Mouse (Mus musculus): ENCODE results near the gene Gm10318.
A peak's percentile ranks its signal among the peaks of the same experiment; 100 is the strongest.

Gm10318 gene

GRCm38 (mm10) chr10:77852559-77852958 lies at the start of gene Gm10318:
Gene Gm10318 (plus strand): TSS chr10:77852859.
- DNase-seq (ENCODE audit: extremely low spot score) = no peak

GRCm38 (mm10) chr10:77804095-77804494 lies 48.6 kb upstream of the Gm10318 start:
- no peak for DNase-seq (ENCODE audit: extremely low spot score)

- no peak for DNase-seq (ENCODE audit: extremely low spot score)
Observed at GRCm38 (mm10) chr10:77811743-77812142, 40.9 kb upstream of the Gm10318 start, which contains the start of gene Gm9507. Gene Gm9507 (minus strand): TSS chr10:77811843.

GRCm38 (mm10) chr10:77814382-77814781 lies 38.3 kb upstream of the Gm10318 start, which contains the start of gene Gm2696:
Gene Gm2696 (plus strand): TSS chr10:77814682.
- no peak for DNase-seq (ENCODE audit: extremely low spot score)

GRCm38 (mm10) chr10:77815514-77815913 lies 37.1 kb upstream of the Gm10318 start:
- DNase-seq (ENCODE audit: extremely low spot score) = peak; percentile 14

GRCm38 (mm10) chr10:77818523-77818922 lies 34.1 kb upstream of the Gm10318 start:
- DNase-seq (ENCODE audit: extremely low spot score) = no peak

- DNase-seq (ENCODE audit: extremely low spot score) = no peak
Observed at GRCm38 (mm10) chr10:77819203-77819602, 33.5 kb upstream of the Gm10318 start.

GRCm38 (mm10) chr10:77826951-77827350 lies 25.7 kb upstream of the Gm10318 start, which contains the start of gene Krtap10-4:
Gene Krtap10-4 (minus strand): TSS chr10:77827095.
- no peak for DNase-seq (ENCODE audit: extremely low spot score)

- DNase-seq (ENCODE audit: extremely low spot score) = no peak
Observed at GRCm38 (mm10) chr10:77835647-77836046, 17.0 kb upstream of the Gm10318 start, which contains the start of gene Krtap10-10. Gene Krtap10-10 (plus strand): TSS chr10:77835947.

- DNase-seq (ENCODE audit: extremely low spot score) = no peak
Observed at GRCm38 (mm10) chr10:77839006-77839405, 13.7 kb upstream of the Gm10318 start.

GRCm38 (mm10) chr10:77846503-77846902 lies 6.2 kb upstream of the Gm10318 start, which contains the start of gene Gm36176:
Gene Gm36176 (plus strand): TSS chr10:77846803.
- no peak for DNase-seq (ENCODE audit: extremely low spot score)

GRCm38 (mm10) chr10:77846961-77847360 lies 5.7 kb upstream of the Gm10318 start:
- DNase-seq (ENCODE audit: extremely low spot score) = no peak

- DNase-seq (ENCODE audit: extremely low spot score) = no peak
Observed at GRCm38 (mm10) chr10:77847538-77847937, 5.1 kb upstream of the Gm10318 start.

GRCm38 (mm10) chr10:77861675-77862074 lies 9.0 kb downstream of the Gm10318 start, which contains the start of gene Gm3285:
Gene Gm3285 (plus strand): TSS chr10:77861975.
- no peak for DNase-seq (ENCODE audit: extremely low spot score)

GRCm38 (mm10) chr10:77864067-77864761 lies 11.6 kb downstream of the Gm10318 start:
- DNase-seq (ENCODE audit: extremely low spot score) = peak; percentile 83

GRCm38 (mm10) chr10:77864762-77865143 lies 12.1 kb downstream of the Gm10318 start:
- no peak for DNase-seq (ENCODE audit: extremely low spot score)

GRCm38 (mm10) chr10:77867546-77867945 lies 14.9 kb downstream of the Gm10318 start:
- no peak for DNase-seq (ENCODE audit: extremely low spot score)

GRCm38 (mm10) chr10:77869651-77870050 lies 17.0 kb downstream of the Gm10318 start:
- DNase-seq (ENCODE audit: extremely low spot score) = no peak

- DNase-seq (ENCODE audit: extremely low spot score) = no peak
Observed at GRCm38 (mm10) chr10:77878985-77879384, 26.3 kb downstream of the Gm10318 start.

GRCm38 (mm10) chr10:77880305-77880704 lies 27.6 kb downstream of the Gm10318 start:
- DNase-seq (ENCODE audit: extremely low spot score) = no peak

- DNase-seq (ENCODE audit: extremely low spot score) = no peak
Observed at GRCm38 (mm10) chr10:77882553-77882952, 29.9 kb downstream of the Gm10318 start.

- no peak for DNase-seq (ENCODE audit: extremely low spot score)
Observed at GRCm38 (mm10) chr10:77886007-77886747, 33.5 kb downstream of the Gm10318 start.
